15 mouse cellular contexts compared by ENCODE assay signal in genomic region chr12:17493053-17493452, GRCm38 (mm10).
"Had no signal": no experiment of that assay in that cellular context is flagged by ENCODE, and none has a peak within 500 bp of the region (broad histone marks: within the 10 kb centered on the region; RNA-seq: fewer than 3 reads in every experiment).

No protein-coding gene starts in this region.

- ATAC-seq: hindbrain, embryonic 16.5 days; inflammation-experienced regulatory T-cells, adult 6 months had no signal

- H3K36me3 ChIP-seq: kidney, embryonic 15.5 days; limb, embryonic 15.5 days; midbrain, embryonic 10.5 days; neural tube, embryonic 15.5 days had no signal

- H3K4me3 ChIP-seq: kidney, embryonic 15.5 days; left cerebral cortex, adult 2 months; limb, embryonic 15.5 days; midbrain, embryonic 10.5 days; myocyte; neural tube, embryonic 15.5 days had no signal

- H3K9ac ChIP-seq: kidney, embryonic 15.5 days; limb, embryonic 15.5 days; lung, embryonic 14.5 days; neural tube, embryonic 15.5 days had no signal

- DNase-seq: kidney, postnatal 25 days; lung, postnatal 10 days; midbrain, embryonic 14.5 days; right cerebral cortex, adult 18-20 months; right cerebral cortex, postnatal 25 days; thymus, adult 18-20 months had no signal

- H3K4me2 ChIP-seq: kidney, embryonic 15.5 days; limb, embryonic 15.5 days; lung, embryonic 14.5 days; neural tube, embryonic 15.5 days had no signal

- H3K27ac ChIP-seq: kidney, embryonic 15.5 days; left cerebral cortex, adult 2 months; limb, embryonic 15.5 days; midbrain, embryonic 10.5 days; neural tube, embryonic 15.5 days had no signal

- H3K9me3 ChIP-seq: kidney, embryonic 15.5 days; limb, embryonic 15.5 days; midbrain, embryonic 10.5 days; neural tube, embryonic 15.5 days had no signal

- H3K27me3 ChIP-seq: kidney, embryonic 15.5 days; limb, embryonic 15.5 days; neural tube, embryonic 15.5 days had no signal
